Mouse (Mus musculus): ENCODE measurements around the gene Slc43a3. TPM values are rescaled to one million over a fixed set of nuclear protein-coding genes. Genes with fewer than 3 reads are reported as not detected.

Gene Slc43a3
- polyA plus RNA-seq, 1 experiment from 2014 or later = 4.8 TPM

DNA sequence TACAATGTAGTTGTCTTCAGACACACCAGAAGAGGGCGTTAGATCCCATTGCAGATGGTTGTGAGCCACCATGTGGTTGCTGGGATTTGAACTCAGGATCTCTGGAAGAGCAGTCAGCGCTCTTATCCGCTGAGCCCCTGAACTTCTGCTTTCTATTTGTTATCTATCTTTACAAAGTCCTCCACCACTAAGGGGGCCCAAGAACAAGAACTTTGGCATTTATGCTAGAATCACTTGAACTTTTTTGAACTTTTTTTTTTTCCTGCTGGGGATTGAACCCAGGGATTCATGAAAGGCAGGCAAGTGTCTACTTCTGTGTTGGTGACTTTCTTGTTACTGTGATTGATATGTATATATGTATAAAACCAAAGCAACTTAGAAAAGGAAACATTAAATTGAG lies 2.9 kb downstream of the Slc43a3 start:
- peaks cover 12% of the 10 kb centered on the region; the same call in 1 of the 2 replicates for H3K4me1 ChIP-seq (replicated peaks)
- H3K36me3 ChIP-seq = no peaks in the 10 kb centered on the region
- H3K27me3 ChIP-seq = no peaks in the 10 kb centered on the region
- 95% methylated on average over 3 of the region's 3 CpGs for WGBS
- H3K9ac ChIP-seq (replicated peaks) = no peak overlapping the region
- no peak overlapping the region for H3K4me2 ChIP-seq (replicated peaks)
- no peak for ATAC-seq
- no peak overlapping the region for H3K27ac ChIP-seq
- H3K4me3 ChIP-seq (replicated peaks) = no peak overlapping the region
- no peaks in the 10 kb centered on the region for H3K9me3 ChIP-seq

GRCm38 (mm10) chr2:84939711-84940110 lies 3.3 kb downstream of the Slc43a3 start:
- H3K27me3 ChIP-seq = no peaks in the 10 kb centered on the region
- no peak for ATAC-seq
- no peak overlapping the region for H3K27ac ChIP-seq
- peaks cover 11% of the 10 kb centered on the region; the same call in 1 of the 2 replicates for H3K4me1 ChIP-seq (replicated peaks)
- no peak overlapping the region for H3K4me3 ChIP-seq (replicated peaks)
- H3K9ac ChIP-seq (replicated peaks) = no peak overlapping the region
- 93% methylated on average over 6 of the region's 6 CpGs for WGBS
- H3K36me3 ChIP-seq = no peaks in the 10 kb centered on the region
- no peak overlapping the region for H3K4me2 ChIP-seq (replicated peaks)
- no peaks in the 10 kb centered on the region for H3K9me3 ChIP-seq

- no peaks in the 10 kb centered on the region for H3K27me3 ChIP-seq
- H3K4me2 ChIP-seq (replicated peaks) = no peak overlapping the region
- WGBS = 77% methylated on average over 2 of the region's 2 CpGs
- H3K9ac ChIP-seq (replicated peaks) = no peak overlapping the region
- no peak overlapping the region for H3K27ac ChIP-seq
- no peak for ATAC-seq
- no peaks in the 10 kb centered on the region for H3K9me3 ChIP-seq
- no peaks in the 10 kb centered on the region for H3K36me3 ChIP-seq
- H3K4me3 ChIP-seq (replicated peaks) = no peak overlapping the region
- peaks cover 6% of the 10 kb centered on the region; the same call in 1 of the 2 replicates for H3K4me1 ChIP-seq (replicated peaks)
These were observed 5.0 kb downstream of the Slc43a3 start for GRCm38 (mm10) chr2:84941332-84941731.

DNA sequence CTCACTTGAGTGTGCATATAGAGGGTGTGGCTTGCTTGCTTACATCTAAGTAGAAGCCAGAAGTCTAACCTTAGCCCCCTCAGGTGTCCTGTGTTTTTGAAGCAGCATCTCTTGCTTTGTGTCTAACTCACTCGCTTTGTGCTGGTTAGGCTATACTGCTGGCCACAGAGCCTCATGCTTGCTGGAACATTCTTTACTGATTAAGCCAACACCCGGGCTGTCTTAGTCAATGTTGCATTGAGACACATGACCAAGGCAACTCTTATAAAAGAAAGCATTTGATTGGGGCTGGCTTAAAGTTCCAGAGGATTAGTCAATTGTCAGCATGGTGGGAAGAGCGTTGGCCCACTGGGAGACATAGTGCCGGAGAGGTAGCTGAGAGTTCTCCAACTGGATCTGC lies 5.4 kb downstream of the Slc43a3 start:
- H3K27me3 ChIP-seq = no peaks in the 10 kb centered on the region
- no peak overlapping the region for H3K27ac ChIP-seq
- ATAC-seq = no peak
- H3K9me3 ChIP-seq = no peaks in the 10 kb centered on the region
- 75% methylated on average over 4 of the region's 4 CpGs for WGBS
- no peak overlapping the region for H3K4me3 ChIP-seq (replicated peaks)
- H3K36me3 ChIP-seq = no peaks in the 10 kb centered on the region
- H3K4me2 ChIP-seq (replicated peaks) = no peak overlapping the region
- 0 out of 2 replicates have a peak, but pooled peaks cover 3% of the 10 kb centered on the region for H3K4me1 ChIP-seq (replicated peaks)
- H3K9ac ChIP-seq (replicated peaks) = no peak overlapping the region

DNA sequence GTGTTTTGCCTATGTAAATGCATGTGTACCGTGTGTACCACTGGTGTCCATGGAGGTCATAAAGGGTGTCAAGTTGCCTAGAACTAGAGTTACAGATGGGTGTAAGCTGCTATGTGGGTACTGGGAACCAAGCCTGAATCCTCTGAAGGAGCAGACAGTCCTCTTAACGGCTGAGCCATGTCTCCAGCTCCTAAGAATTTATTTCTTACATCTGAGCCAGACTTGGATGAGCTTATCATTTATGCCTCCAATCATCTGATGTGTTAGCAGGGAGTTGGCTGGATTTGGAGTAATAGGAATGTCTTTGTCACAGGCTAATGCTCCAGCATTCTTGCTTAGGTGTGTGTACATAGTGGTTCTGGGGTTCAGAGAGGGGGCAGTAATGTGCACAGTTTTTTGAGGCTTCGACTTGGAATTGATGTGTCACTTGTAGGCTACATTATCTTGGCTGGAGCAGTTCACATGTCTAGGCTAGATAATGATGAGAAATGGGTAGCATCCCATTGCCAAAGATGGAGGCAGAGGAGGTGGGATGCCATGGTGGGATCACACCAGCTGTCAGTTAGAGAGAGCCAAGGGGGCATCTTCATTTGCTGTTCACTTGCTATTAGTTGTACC lies 10.9 kb downstream of the Slc43a3 start:
- Histone ChIP-seq H3K27ac (no peak overlapping the region), H3K36me3 (no peaks in the 10 kb centered on the region), H3K9me3 (no peaks in the 10 kb centered on the region), H3K27me3 (no peaks in the 10 kb centered on the region), H3K4me3 (replicated peaks) (no peak overlapping the region), H3K4me2 (replicated peaks) (no peak overlapping the region), H3K4me1 (replicated peaks) (no peaks in the 10 kb centered on the region), H3K9ac (replicated peaks) (no peak overlapping the region)
- no peak for ATAC-seq
- WGBS = 91% methylated on average over 3 of the region's 3 CpGs

DNA sequence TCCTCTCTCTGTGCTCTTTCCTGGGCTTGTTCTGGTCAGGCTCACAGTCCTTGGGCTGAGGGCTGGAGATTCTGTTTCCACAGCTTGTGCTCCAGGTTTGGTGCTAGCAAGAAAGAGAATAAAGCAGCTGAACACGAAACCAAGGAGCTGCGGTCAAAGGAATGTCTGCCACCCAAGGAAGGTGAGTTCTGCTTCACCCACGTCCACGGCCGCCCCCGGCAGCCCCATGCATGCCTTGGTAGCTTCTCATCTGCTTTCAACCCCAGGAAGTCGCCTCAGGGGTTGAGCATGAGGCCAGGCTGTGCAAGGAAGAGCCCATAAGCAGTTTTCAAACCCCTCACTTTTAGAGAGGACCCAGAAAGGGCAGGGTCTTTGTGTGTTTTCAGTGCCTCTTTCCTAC lies 11.9 kb downstream of the Slc43a3 start:
- H3K36me3 ChIP-seq = no peaks in the 10 kb centered on the region
- no peaks in the 10 kb centered on the region for H3K4me1 ChIP-seq (replicated peaks)
- no peak overlapping the region for H3K27ac ChIP-seq
- no peaks in the 10 kb centered on the region for H3K27me3 ChIP-seq
- no peak for ATAC-seq
- H3K9me3 ChIP-seq = no peaks in the 10 kb centered on the region
- H3K4me2 ChIP-seq (replicated peaks) = no peak overlapping the region
- WGBS = 90% methylated on average over 7 of the region's 7 CpGs
- no peak overlapping the region for H3K9ac ChIP-seq (replicated peaks)
- H3K4me3 ChIP-seq (replicated peaks) = no peak overlapping the region

DNA sequence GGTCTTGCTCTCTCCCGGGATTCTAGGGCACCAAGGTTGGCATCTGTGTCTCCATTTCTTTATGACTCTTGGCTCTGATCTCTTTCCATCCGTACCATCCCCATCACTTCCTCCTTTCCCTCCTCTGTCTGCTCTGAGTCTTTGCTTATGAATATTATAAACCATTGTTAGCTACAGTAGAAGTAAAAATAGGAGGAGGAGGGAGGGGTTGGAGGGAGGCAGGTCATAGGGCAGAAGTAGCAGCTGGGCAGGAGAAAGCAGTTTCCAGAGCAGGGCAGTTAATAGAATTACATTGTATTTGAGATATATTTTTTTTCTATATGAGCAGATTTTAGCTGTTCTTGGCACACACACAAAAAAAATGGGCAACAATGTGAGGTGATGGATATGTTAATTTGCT lies 12.3 kb downstream of the Slc43a3 start:
- ATAC-seq = no peak
- WGBS = 89% methylated on average over 2 of the region's 2 CpGs
- no peak overlapping the region for H3K27ac ChIP-seq

GRCm38 (mm10) chr2:84951027-84951426 lies 14.6 kb downstream of the Slc43a3 start:
- no peaks in the 10 kb centered on the region for H3K4me1 ChIP-seq (replicated peaks)
- H3K4me3 ChIP-seq (replicated peaks) = no peak overlapping the region
- ATAC-seq = no peak
- H3K36me3 ChIP-seq = no peaks in the 10 kb centered on the region
- H3K27ac ChIP-seq = no peak overlapping the region
- no peaks in the 10 kb centered on the region for H3K9me3 ChIP-seq
- no peaks in the 10 kb centered on the region for H3K27me3 ChIP-seq
- H3K4me2 ChIP-seq (replicated peaks) = no peak overlapping the region
- no peak overlapping the region for H3K9ac ChIP-seq (replicated peaks)
- WGBS = 95% methylated on average over 8 of the region's 8 CpGs

More for the DNA sequence above, 12.3 kb downstream of the Slc43a3 start:
- H3K9ac ChIP-seq (replicated peaks) = no peak overlapping the region
- H3K9me3 ChIP-seq = no peaks in the 10 kb centered on the region
- no peaks in the 10 kb centered on the region for H3K36me3 ChIP-seq
- H3K4me1 ChIP-seq (replicated peaks) = no peaks in the 10 kb centered on the region
- H3K4me3 ChIP-seq (replicated peaks) = no peak overlapping the region
- H3K27me3 ChIP-seq = no peaks in the 10 kb centered on the region
- H3K4me2 ChIP-seq (replicated peaks) = no peak overlapping the region

GRCm38 (mm10) chr2:84952251-84952650 lies 15.9 kb downstream of the Slc43a3 start:
- no peaks in the 10 kb centered on the region for H3K36me3 ChIP-seq
- no peaks in the 10 kb centered on the region for H3K9me3 ChIP-seq
- ATAC-seq = no peak
- H3K4me3 ChIP-seq (replicated peaks) = no peak overlapping the region
- H3K27me3 ChIP-seq = no peaks in the 10 kb centered on the region
- no peaks in the 10 kb centered on the region for H3K4me1 ChIP-seq (replicated peaks)
- no peak overlapping the region for H3K4me2 ChIP-seq (replicated peaks)
- 95% methylated on average over 1 of the region's 1 CpGs for WGBS
- no peak overlapping the region for H3K9ac ChIP-seq (replicated peaks)
- no peak overlapping the region for H3K27ac ChIP-seq

- Histone ChIP-seq H3K9me3 (no peaks in the 10 kb centered on the region), H3K4me3 (replicated peaks) (no peak overlapping the region), H3K9ac (replicated peaks) (no peak overlapping the region), H3K4me2 (replicated peaks) (no peak overlapping the region), H3K27me3 (no peaks in the 10 kb centered on the region), H3K27ac (no peak overlapping the region), H3K36me3 (no peaks in the 10 kb centered on the region), H3K4me1 (replicated peaks) (no peaks in the 10 kb centered on the region)
- no peak for ATAC-seq
- 86% methylated on average over 4 of the region's 4 CpGs for WGBS
These were observed 16.3 kb downstream of the Slc43a3 start for GRCm38 (mm10) chr2:84952693-84953092.

DNA sequence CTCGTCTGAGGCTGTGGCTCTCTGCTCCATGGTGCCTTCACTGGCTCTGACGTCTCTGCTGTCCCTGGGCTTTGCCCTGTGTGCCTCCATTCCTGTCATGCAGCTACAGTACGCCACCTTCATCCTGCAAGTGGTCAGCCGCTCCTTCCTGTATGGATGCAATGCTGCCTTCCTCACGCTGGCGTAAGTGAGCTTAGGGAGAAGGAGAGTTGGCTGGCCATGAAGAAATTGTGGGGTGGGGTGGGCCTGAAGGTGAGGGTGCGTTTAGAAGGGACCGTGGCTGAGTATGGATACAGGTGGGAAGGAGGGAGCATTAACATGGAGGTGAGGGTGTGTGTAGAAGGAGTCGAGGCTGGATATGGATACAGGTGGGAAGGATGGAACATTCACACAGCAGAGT lies 19.1 kb downstream of the Slc43a3 start:
- no peaks in the 10 kb centered on the region for H3K9me3 ChIP-seq
- H3K9ac ChIP-seq (replicated peaks) = no peak overlapping the region
- no peaks in the 10 kb centered on the region for H3K36me3 ChIP-seq
- H3K27ac ChIP-seq = no peak overlapping the region
- H3K4me1 ChIP-seq (replicated peaks) = no peaks in the 10 kb centered on the region
- no peaks in the 10 kb centered on the region for H3K27me3 ChIP-seq
- no peak overlapping the region for H3K4me2 ChIP-seq (replicated peaks)
- H3K4me3 ChIP-seq (replicated peaks) = no peak overlapping the region
- 89% methylated on average over 9 of the region's 9 CpGs for WGBS
- no peak for ATAC-seq

GRCm38 (mm10) chr2:84956274-84956673 lies 19.9 kb downstream of the Slc43a3 start:
- ATAC-seq = 0 out of 2 replicates have a peak, but pooled peaks have one; percentile 50
- H3K4me3 ChIP-seq (replicated peaks) = no peak overlapping the region
- no peak overlapping the region for H3K9ac ChIP-seq (replicated peaks)
- H3K27ac ChIP-seq = no peak overlapping the region
- 0 out of 2 replicates have a peak, but pooled peaks cover under 1% of the 10 kb centered on the region for H3K4me1 ChIP-seq (replicated peaks)
- no peaks in the 10 kb centered on the region for H3K27me3 ChIP-seq
- 57% methylated on average over 5 of the region's 5 CpGs for WGBS
- no peaks in the 10 kb centered on the region for H3K9me3 ChIP-seq
- H3K4me2 ChIP-seq (replicated peaks) = no peak overlapping the region
- H3K36me3 ChIP-seq = no peaks in the 10 kb centered on the region

Data from midbrain, embryonic 13.5 days (tissue).